Mouse (Mus musculus): ENCODE results near the gene Pdlim4. TPM values are rescaled to one million over a fixed set of nuclear protein-coding genes. Genes with fewer than 3 reads are reported as not detected.
"Not testable (repeated sequence)": the region's sequence is repeated elsewhere in the genome, so short reads cannot be mapped to it uniquely, and the experiment has no call there.

Gene Pdlim4
- total and polyA plus RNA-seq, 2 experiments from 2014 or later, result 46.1 to 47.6 TPM

DNA sequence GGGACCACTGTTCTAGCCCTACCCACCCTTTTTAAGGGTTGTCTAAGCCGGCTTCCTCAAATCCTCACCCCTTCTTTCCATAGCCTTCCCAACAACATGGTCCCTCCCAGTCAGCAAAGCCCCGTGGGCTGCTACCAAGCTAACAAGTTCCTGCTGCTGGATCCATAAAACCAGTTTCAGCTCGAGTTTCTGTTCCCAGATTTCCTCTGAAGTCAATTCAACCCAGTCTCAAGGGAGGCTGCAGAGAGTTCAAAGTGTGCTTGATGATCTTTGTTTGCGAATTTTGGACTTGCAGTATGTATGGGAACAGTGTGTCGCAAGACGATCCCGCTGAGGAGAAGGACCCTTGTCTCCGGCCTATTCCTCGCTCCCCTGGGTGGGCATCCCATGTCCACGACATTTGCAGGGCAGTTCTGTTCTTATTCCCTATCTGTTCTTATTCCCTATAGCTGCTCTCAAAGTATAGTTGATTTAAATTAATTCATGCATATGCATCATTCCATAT, 60.3 kb downstream of the Pdlim4 start:
- Histone ChIP-seq H3K27me3 (ENCODE audit: insufficient read depth, low read length) (no peaks in the 10 kb centered on the region), H3K4me3 (ENCODE audit: low read length) (no peak overlapping the region), H3K9ac (replicated peaks; ENCODE audit: low read length) (no peak overlapping the region), H3K27ac (no peak overlapping the region), H3K4me1 (ENCODE audit: insufficient read depth, low read length) (no peaks in the 10 kb centered on the region), H3K9me3 (ENCODE audit: low read length) (no peaks in the 10 kb centered on the region), H3K4me2 (ENCODE audit: low read depth, low read length) (no peak overlapping the region), H3K36me3 (ENCODE audit: insufficient read depth, low read length) (no peaks in the 10 kb centered on the region)
- ATAC-seq (no peak), DNase-seq (ENCODE audit: low spot score) (no peak)
- 81% methylated on average over 10 of the region's 10 CpGs for WGBS
- TF ChIP-seq CTCF (IDR thresholded peaks at IDR 0.05; ENCODE audit: low read depth), result no peak

DNA sequence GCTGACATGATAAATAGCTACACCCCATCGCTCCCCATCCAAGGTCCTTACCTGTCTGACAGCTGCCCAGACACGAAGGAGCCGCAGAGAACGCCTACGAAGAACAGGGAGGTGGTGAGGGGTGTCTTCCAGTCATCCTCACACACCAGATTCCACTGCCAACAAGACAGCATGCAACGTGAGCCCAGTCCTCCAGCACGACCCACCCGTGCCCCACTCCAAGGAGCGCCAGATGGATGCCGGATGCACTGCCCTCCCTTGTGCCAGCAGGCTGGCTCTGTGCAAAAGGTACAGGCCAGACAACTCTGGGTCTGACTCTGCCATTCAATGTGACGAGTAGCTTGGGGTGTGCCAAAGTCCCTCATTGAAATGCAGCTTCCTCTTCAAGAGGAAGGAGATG, 61.1 kb downstream of the Pdlim4 start:
- no peak overlapping the region for H3K4me3 ChIP-seq (ENCODE audit: low read length)
- WGBS, result 65% methylated on average over 11 of the region's 11 CpGs
- no peaks in the 10 kb centered on the region for H3K4me1 ChIP-seq (ENCODE audit: insufficient read depth, low read length)
- peak; percentile 75; the same call in 1 of the 2 replicates for ATAC-seq
- H3K36me3 ChIP-seq (ENCODE audit: insufficient read depth, low read length), result no peaks in the 10 kb centered on the region
- no peak overlapping the region; the same call in 1 of the 2 replicates for H3K27ac ChIP-seq
- DNase-seq (ENCODE audit: low spot score), result peak; percentile 59
- no peaks in the 10 kb centered on the region for H3K27me3 ChIP-seq (ENCODE audit: insufficient read depth, low read length)
- H3K9ac ChIP-seq (replicated peaks; ENCODE audit: low read length), result no peak overlapping the region
- H3K9me3 ChIP-seq (ENCODE audit: low read length), result no peaks in the 10 kb centered on the region
- H3K4me2 ChIP-seq (ENCODE audit: low read depth, low read length), result no peak overlapping the region
- no peak for TF ChIP-seq CTCF (IDR thresholded peaks at IDR 0.05; ENCODE audit: low read depth)

DNA sequence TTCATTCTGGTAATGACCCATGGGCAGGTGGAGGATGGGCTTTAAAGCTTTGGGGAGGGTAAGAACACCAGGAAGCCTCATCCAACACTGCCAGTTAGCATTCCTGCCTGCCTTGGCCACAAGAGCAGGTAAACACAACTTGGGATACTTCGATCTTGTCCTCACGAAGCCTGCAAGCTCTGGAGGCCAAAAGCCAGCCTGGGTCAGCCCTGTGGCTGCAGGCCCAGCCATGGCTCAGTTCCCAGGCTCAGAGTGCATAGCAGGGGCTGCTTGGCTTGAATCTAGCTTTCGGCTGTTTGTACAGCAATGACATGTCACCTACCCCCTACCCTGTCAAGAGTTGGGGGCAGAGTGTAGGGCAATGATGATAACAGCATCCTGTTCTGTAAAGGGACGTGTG, 61.9 kb downstream of the Pdlim4 start:
- no peaks in the 10 kb centered on the region for H3K36me3 ChIP-seq (ENCODE audit: insufficient read depth, low read length)
- H3K4me1 ChIP-seq (ENCODE audit: insufficient read depth, low read length), result no peaks in the 10 kb centered on the region
- H3K27ac ChIP-seq, result no peak overlapping the region
- ATAC-seq (no peak), DNase-seq (ENCODE audit: low spot score) (peak; percentile 59)
- no peak overlapping the region for H3K4me2 ChIP-seq (ENCODE audit: low read depth, low read length)
- H3K27me3 ChIP-seq (ENCODE audit: insufficient read depth, low read length), result no peaks in the 10 kb centered on the region
- 51% methylated on average over 4 of the region's 4 CpGs for WGBS
- no peaks in the 10 kb centered on the region for H3K9me3 ChIP-seq (ENCODE audit: low read length)
- no peak for TF ChIP-seq CTCF (IDR thresholded peaks at IDR 0.05; ENCODE audit: low read depth)
- no peak overlapping the region for H3K9ac ChIP-seq (replicated peaks; ENCODE audit: low read length)
- no peak overlapping the region for H3K4me3 ChIP-seq (ENCODE audit: low read length)

DNA sequence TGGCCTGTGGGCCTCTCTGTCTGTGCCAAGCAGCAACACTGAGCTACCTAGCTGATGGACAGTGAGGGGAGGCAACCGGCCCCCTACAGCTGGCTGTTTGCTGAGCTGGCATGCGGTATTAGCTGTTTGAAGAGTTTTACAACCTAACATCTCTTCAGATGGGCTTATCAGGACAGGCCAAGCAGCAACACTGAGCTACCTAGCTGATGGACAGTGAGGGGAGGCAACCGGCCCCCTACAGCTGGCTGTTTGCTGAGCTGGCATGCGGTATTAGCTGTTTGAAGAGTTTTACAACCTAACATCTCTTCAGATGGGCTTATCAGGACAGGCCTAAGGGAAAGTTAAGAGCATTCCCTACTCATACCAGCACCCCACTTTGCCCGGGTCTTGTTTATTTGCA, 62.5 kb downstream of the Pdlim4 start:
- not testable (repeated sequence) for H3K9me3 ChIP-seq (ENCODE audit: low read length); H3K4me3 ChIP-seq (ENCODE audit: low read length); H3K27me3 ChIP-seq (ENCODE audit: insufficient read depth, low read length); DNase-seq (ENCODE audit: low spot score); H3K4me2 ChIP-seq (ENCODE audit: low read depth, low read length); ATAC-seq; H3K27ac ChIP-seq; H3K9ac ChIP-seq (replicated peaks; ENCODE audit: low read length); H3K36me3 ChIP-seq (ENCODE audit: insufficient read depth, low read length); H3K4me1 ChIP-seq (ENCODE audit: insufficient read depth, low read length)
- WGBS, result 71% methylated on average over 5 of the region's 5 CpGs

Other genes with a start within 250 kb of the Pdlim4 start
- not detected in 2 replicates for gene Gm12216, start 209.8 kb downstream of the Pdlim4 start, total RNA-seq (2014; rRNA removed)
- 1.2 and 1.9 TPM in 2 replicates for gene Gm12216, start 209.8 kb downstream of the Pdlim4 start, polyA plus RNA-seq (2015; fragmentation: Nextera tagmentation; extraction: Ambion mirVana)
- gene Slc22a5, start 177.4 kb downstream of the Pdlim4 start, total RNA-seq (2014; rRNA removed), result 10.3 and 19.1 TPM in 2 replicates
- gene Slc22a5, start 177.4 kb downstream of the Pdlim4 start, polyA plus RNA-seq (2015; fragmentation: Nextera tagmentation; extraction: Ambion mirVana), result 12.4 and 12.6 TPM in 2 replicates
- gene Slc22a21, start 88.7 kb downstream of the Pdlim4 start, total RNA-seq (2014; rRNA removed), result 6.6 and 7.2 TPM in 2 replicates
- gene Slc22a21, start 88.7 kb downstream of the Pdlim4 start, polyA plus RNA-seq (2015; fragmentation: Nextera tagmentation; extraction: Ambion mirVana), result 6.2 and 6.3 TPM in 2 replicates
- gene Slc22a4, start 40.9 kb downstream of the Pdlim4 start, total RNA-seq (2014; rRNA removed), result 7.2 and 14.6 TPM in 2 replicates
- 7.2 and 8.8 TPM in 2 replicates for gene Slc22a4, start 40.9 kb downstream of the Pdlim4 start, polyA plus RNA-seq (2015; fragmentation: Nextera tagmentation; extraction: Ambion mirVana)
- gene P4ha2, start 31.1 kb upstream of the Pdlim4 start, total RNA-seq (2014; rRNA removed), result 6.5 and 9.7 TPM in 2 replicates
- gene P4ha2, start 31.1 kb upstream of the Pdlim4 start, polyA plus RNA-seq (2015; fragmentation: Nextera tagmentation; extraction: Ambion mirVana), result 8.4 and 9.0 TPM in 2 replicates
- gene Csf2, start 180.7 kb upstream of the Pdlim4 start, total RNA-seq (2014; rRNA removed), result not detected in 2 replicates
- not detected in 2 replicates for gene Csf2, start 180.7 kb upstream of the Pdlim4 start, polyA plus RNA-seq (2015; fragmentation: Nextera tagmentation; extraction: Ambion mirVana)
- not detected in 2 replicates for gene Il3, start 198.3 kb upstream of the Pdlim4 start, total RNA-seq (2014; rRNA removed)
- not detected in 2 replicates for gene Il3, start 198.3 kb upstream of the Pdlim4 start, polyA plus RNA-seq (2015; fragmentation: Nextera tagmentation; extraction: Ambion mirVana)
- gene Acsl6, start 234.8 kb upstream of the Pdlim4 start, total RNA-seq (2014; rRNA removed), result 74.4 and 76.9 TPM in 2 replicates
- gene Acsl6, start 234.8 kb upstream of the Pdlim4 start, polyA plus RNA-seq (2015; fragmentation: Nextera tagmentation; extraction: Ambion mirVana), result 58.2 and 60.1 TPM in 2 replicates